Mouse (Mus musculus) frontal cortex, postnatal 10 days (tissue): ENCODE results near the gene Khdrbs2.
"Not testable (repeated sequence)": the region's sequence is repeated elsewhere in the genome, so short reads cannot be mapped to it uniquely, and the experiment has no call there.

Experiments used
- DNase-seq, 2 experiments: peaks; one replicate each; pipeline ENCODE4 v3.0.0; 2022; ENCODE audit warnings: low spot score in 2 of 2, mixed read lengths in 1 of 2

The Khdrbs2 gene

GRCm38 (mm10) chr1:32463103-32463516 is 290.6 kb downstream of the Khdrbs2 start:
- DNase-seq, result no peak

DNA sequence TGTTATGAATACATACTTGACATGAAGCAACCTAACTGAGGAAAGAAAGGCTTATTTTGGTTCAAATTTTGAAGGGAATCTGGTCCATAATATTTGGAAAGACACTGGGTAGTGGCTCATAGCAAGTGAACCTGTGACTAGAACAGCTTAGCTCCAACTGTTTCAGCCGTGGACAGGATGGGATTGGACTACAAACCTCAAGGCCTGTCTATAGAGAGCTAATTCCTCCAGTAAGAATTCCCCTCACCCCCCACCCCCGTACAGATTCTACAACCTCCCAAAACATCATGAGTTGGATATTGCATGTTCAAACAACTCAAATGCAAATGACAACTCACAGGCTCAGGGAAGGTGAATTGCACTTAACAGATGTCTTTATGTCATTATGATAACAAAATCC is 298.5 kb downstream of the Khdrbs2 start:
- DNase-seq, result no peak

DNA sequence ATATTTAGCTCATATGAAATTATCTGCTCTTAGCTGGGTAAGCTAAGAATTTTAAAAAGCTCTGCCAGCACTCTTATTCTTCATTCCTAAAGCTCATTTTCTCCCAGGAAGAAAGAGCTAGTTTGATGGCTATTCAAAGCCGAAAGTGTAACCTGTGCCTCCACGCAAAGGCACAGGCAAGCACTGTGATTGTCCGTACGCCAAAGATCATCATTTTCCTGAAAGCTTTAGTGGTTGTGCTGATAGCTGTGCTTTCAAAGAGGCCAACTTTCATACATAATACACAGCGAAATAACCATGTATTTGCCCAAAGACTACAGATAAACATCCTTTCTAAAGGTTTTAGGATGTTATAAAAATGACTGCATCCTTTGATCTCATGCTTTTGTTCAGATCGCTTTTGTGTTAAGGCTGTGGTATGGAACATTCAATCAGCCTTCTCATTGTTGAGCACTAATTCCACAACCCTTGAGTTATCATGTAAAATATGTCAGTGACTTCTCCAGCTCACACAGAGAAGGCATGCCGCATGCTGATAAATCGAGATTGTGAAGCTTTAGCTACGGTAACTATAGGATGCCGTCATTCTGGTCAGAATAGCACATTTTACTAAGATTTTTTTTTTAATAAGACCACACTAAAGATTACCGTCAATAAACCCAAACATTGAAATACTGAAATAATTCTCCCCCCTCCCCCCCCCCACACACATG is 299.1 kb downstream of the Khdrbs2 start:
- DNase-seq, result no peak

DNA sequence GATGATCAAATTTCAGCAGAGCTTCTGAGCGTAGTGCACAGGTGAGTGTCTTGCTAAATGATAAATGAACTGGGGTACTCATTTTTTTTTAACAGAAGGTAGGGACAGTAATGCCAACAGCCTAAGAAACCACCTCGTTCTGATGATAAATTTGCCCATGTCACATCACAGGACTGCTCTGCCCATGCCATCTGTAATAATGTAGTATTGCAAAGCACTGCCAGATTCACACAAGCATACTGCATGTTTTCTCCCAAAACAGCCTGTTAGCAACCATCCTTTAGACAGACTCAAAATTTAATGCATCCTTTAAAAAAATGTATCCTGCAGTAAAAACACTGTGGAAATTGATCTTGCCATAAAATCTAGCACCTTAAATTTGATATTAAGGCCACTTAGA is 315.4 kb downstream of the Khdrbs2 start:
- no peak for DNase-seq

DNA sequence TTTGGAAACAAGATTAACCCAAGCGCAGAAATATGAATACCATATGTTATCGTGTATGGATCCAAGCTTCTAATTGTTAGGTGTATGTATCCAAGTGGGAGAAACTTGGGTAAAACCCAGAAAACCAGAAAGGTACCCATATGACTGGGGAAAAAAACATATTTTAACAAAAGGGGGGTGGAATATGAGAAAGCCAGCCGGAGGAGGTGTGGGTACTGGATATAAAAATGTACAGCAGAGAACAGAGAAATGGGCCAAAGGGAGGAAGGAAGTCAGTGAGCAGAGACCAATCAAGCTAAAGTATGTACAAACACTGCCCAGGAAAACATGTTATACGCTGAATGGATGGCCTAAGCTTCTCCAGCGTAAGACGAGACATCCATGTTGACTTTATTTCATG is 330.9 kb downstream of the Khdrbs2 start:
- DNase-seq, result no peak

DNA sequence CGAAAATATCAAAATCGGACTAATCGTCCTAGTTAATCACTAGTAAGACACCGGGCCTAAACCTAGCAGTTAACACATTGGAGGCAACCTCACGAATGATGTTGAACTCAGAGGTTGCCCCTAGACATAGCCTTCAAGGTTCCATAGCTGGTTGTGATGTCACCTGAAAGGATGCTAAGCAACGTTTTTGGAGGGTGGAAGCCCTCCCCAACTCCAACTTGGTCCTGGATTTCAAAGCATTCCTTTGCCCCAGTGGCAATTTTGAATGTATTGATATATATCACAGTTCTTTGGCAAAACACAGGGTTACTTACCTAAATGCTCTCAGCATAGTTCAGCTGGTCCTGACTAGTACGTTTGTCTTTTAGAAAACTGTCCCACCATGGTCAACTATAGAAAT is 374.7 kb downstream of the Khdrbs2 start, which contains the start of gene Gm5415:
Gene Gm5415, minus strand, starts transcription at position 101 of the 400 bp plus-strand sequence.
- DNase-seq, result not testable (repeated sequence)

- DNase-seq, result no peak
Measured at GRCm38 (mm10) chr1:32553459-32553858, 380.9 kb downstream of the Khdrbs2 start.

DNA sequence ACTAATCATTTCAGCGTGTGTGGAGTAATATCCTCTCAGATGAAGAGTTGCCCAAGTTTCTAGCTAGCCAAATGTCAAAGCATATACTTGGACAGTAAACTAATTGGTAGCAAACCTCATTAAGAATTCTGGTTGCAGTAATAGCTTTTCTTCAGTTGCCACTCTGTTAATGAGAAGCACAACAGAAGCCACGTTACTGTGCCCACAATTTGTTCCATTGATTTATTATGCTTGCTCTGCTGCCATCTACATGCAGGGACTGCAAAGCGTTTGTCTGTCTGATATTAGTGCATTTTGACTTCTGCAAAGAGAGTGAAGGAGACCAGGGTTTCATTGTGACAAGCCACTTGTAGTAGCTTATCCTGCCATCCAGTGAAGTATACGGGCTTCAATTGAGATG is 381.4 kb downstream of the Khdrbs2 start:
- no peak for DNase-seq

- no peak for DNase-seq
Measured at GRCm38 (mm10) chr1:32568901-32569300, 396.4 kb downstream of the Khdrbs2 start.

- no peak for DNase-seq
Measured at GRCm38 (mm10) chr1:32626060-32626459, 453.5 kb downstream of the Khdrbs2 start.

DNA sequence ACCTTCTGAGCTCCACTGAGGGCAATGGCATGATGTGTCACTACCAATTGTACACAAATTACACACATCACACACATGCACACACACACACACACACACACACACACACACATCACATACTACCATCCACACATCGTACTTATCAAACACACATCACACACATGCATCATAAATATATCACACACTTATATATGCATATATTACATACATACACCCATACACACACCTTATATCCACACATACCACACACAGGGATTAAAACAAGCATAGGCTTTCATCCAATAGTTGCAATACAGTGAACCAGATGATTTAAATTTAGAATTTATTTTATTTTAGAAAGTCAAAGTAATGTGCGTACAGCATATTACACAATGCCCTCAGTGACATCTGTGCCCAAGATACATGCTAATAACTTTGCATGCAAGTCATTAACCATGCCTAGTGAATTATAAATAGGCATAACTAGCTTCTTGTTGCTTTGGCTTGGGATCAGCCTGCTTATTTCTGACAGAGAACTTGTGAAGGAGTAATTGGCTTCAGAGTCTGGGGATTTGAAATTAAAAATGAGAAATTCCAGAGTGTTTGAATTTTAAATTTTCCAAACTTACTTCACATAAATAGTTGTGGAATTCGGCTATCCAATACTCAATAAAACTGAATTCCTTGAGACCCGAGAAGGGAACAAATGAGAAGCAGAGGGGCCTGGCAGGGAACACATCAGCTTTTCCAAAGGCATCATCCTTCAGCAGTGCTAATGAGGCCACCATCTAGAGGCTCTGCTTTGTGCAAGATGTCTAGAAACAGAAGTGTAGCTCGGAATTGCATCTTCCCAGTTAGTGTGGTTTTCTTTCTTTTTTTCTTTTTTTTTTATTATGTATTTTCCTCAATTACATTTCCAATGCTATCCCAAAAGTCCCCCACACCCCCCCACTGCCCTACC is 460.2 kb downstream of the Khdrbs2 start:
- DNase-seq, result no peak

DNA sequence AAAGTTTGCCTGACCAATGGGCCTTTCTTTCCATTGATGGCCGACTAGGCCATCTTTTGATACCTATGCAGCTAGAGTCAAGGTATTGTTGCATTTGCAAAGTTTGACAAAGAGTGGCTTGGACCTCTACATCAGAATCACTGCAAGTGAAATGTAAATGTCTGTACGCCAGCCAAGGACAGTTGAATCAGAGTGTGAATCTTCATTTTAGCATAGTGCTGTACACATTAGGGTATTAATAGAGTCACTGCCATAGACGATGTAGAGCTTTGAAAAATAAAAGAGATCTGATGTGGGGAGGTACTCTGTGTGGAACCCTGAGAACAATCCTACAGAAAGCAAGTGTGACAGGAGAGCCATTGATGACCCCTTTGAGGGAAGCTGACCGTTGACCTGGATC is 460.9 kb downstream of the Khdrbs2 start:
- no peak for DNase-seq

GRCm38 (mm10) chr1:32639118-32639517 is 466.6 kb downstream of the Khdrbs2 start:
- no peak for DNase-seq

DNA sequence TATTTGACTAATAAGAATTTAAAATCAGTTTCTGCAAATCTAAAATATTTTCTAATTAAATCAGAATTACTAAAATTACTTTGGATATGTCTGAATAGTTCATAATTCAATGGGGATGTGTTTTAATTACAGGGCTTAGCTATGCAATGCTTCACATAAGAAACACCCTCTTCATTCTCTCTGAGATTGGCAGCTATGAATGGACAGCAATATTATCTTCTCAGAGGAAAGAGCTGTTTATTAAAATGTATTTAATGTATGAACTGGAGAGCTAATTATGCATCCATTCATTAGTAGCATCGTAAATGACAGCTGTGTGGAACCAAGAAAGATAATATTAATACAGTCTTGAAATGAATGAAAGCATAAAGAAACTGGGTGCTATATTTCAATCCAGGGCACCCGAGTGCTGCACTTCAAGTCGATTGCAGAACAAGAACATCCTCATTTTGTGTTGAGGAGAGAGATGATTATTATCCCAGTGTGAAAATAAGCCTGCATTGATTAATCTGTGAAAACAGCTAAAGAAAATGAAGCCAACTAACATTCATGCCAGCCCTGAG is 477.2 kb downstream of the Khdrbs2 start:
- no peak for DNase-seq

GRCm38 (mm10) chr1:32693806-32694205 is 521.3 kb downstream of the Khdrbs2 start:
- no peak for DNase-seq

- DNase-seq, result no peak
Measured at GRCm38 (mm10) chr1:32700132-32700531, 527.6 kb downstream of the Khdrbs2 start.

- DNase-seq, result no peak
Measured at GRCm38 (mm10) chr1:32701267-32701666, 528.8 kb downstream of the Khdrbs2 start.
